Mouse (Mus musculus): ENCODE measurements at regions not wholly inside any gene's neighbourhood (a gene's known extent, or its start where the extent isn't known, plus 50 kb on each side); places are given as distances from the start of the nearest gene placed in this dataset.

- intact Hi-C loops (cut with DNase I): no loop called here
- DNase-seq (ENCODE audit: low spot score in 2 of 2): no peak
Observed at GRCm38 (mm10) chr8:34476146-34476820, 364.7 kb upstream of the Gm10131 start.

- DNase-seq (ENCODE audit: low spot score in 2 of 2): peak in 1 of 2 experiments; percentile 49
- intact Hi-C loops (cut with DNase I): no loop called here
Observed at GRCm38 (mm10) chr8:34474593-34474992, 363.1 kb upstream of the Gm10131 start.

GRCm38 (mm10) chr8:34473769-34474168, 362.2 kb upstream of the Gm10131 start:
- DNase-seq (ENCODE audit: low spot score in 2 of 2): no peak
- intact Hi-C loops (cut with DNase I): no loop called here

- DNase-seq (ENCODE audit: low spot score in 2 of 2): no peak
- intact Hi-C loops (cut with DNase I): no loop called here
Observed at GRCm38 (mm10) chr8:34473301-34473700, 361.8 kb upstream of the Gm10131 start.

- intact Hi-C loops (cut with DNase I): no loop called here
- DNase-seq (ENCODE audit: low spot score in 2 of 2): peak in 1 of 2 experiments; percentile 35
Observed at GRCm38 (mm10) chr8:34472846-34473245, 361.3 kb upstream of the Gm10131 start.

- intact Hi-C loops (cut with DNase I): no loop called here
Observed at GRCm38 (mm10) chr8:34472434-34472833, 360.9 kb upstream of the Gm10131 start.

GRCm38 (mm10) chr8:34469091-34469490, 357.6 kb upstream of the Gm10131 start:
- no peak for DNase-seq (ENCODE audit: low spot score in 2 of 2)

More at GRCm38 (mm10) chr8:34472434-34472833, 360.9 kb upstream of the Gm10131 start:
- no peak for DNase-seq (ENCODE audit: low spot score in 2 of 2)

GRCm38 (mm10) chr8:34466786-34467364, 355.3 kb upstream of the Gm10131 start:
- intact Hi-C loops (cut with DNase I): loop anchor here (5.0 kb wide), 1 partner anchor 75 kb away; no protein-coding TSS in a partner anchor
- DNase-seq (ENCODE audit: low spot score in 2 of 2): peak in 1 of 2 experiments; percentile 70

More at GRCm38 (mm10) chr8:34469091-34469490, 357.6 kb upstream of the Gm10131 start:
- intact Hi-C loops (cut with DNase I): loop anchor here (5.0 kb wide), 1 partner anchor 77 kb away; no protein-coding TSS in a partner anchor

GRCm38 (mm10) chr8:34465398-34465797, 353.9 kb upstream of the Gm10131 start:
- DNase-seq (ENCODE audit: low spot score in 2 of 2): peak in 1 of 2 experiments; percentile 36
- intact Hi-C loops (cut with DNase I): loop anchor here (5.0 kb wide), 1 partner anchor 73 kb away; no protein-coding TSS in a partner anchor

- DNase-seq (ENCODE audit: low spot score in 2 of 2): no peak
- intact Hi-C loops (cut with DNase I): no loop called here
Observed at GRCm38 (mm10) chr8:34462262-34462661, 350.7 kb upstream of the Gm10131 start.

GRCm38 (mm10) chr8:34458300-34458699, 346.8 kb upstream of the Gm10131 start:
- no peak for DNase-seq (ENCODE audit: low spot score in 2 of 2)
- intact Hi-C loops (cut with DNase I): no loop called here

GRCm38 (mm10) chr8:34456543-34456942, 345.0 kb upstream of the Gm10131 start:
- intact Hi-C loops (cut with DNase I): no loop called here
- no peak for DNase-seq (ENCODE audit: low spot score in 2 of 2)

GRCm38 (mm10) chr8:34455376-34455775, 343.8 kb upstream of the Gm10131 start:
- no peak for DNase-seq (ENCODE audit: low spot score in 2 of 2)
- intact Hi-C loops (cut with DNase I): no loop called here

- no peak for DNase-seq (ENCODE audit: low spot score in 2 of 2)
- intact Hi-C loops (cut with DNase I): no loop called here
Observed at GRCm38 (mm10) chr8:34452811-34453210, 341.3 kb upstream of the Gm10131 start.

GRCm38 (mm10) chr8:34451211-34452000, 339.9 kb upstream of the Gm10131 start:
- intact Hi-C loops (cut with DNase I): no loop called here
- DNase-seq (ENCODE audit: low spot score in 2 of 2): no peak

- no peak for DNase-seq (ENCODE audit: low spot score in 2 of 2)
- intact Hi-C loops (cut with DNase I): no loop called here
Observed at GRCm38 (mm10) chr8:34449391-34450044, 338.0 kb upstream of the Gm10131 start.

- intact Hi-C loops (cut with DNase I): no loop called here
- no peak for DNase-seq (ENCODE audit: low spot score in 2 of 2)
Observed at GRCm38 (mm10) chr8:34447880-34448830, 336.6 kb upstream of the Gm10131 start.

- DNase-seq (ENCODE audit: low spot score in 2 of 2): peak in 1 of 2 experiments; percentile 42
- intact Hi-C loops (cut with DNase I): no loop called here
Observed at GRCm38 (mm10) chr8:34442688-34443087, 331.2 kb upstream of the Gm10131 start.

GRCm38 (mm10) chr8:34441756-34442155, 330.2 kb upstream of the Gm10131 start:
- no peak for DNase-seq (ENCODE audit: low spot score in 2 of 2)
- intact Hi-C loops (cut with DNase I): no loop called here
